Mouse (Mus musculus) adrenal gland (tissue): Measurements from ENCODE around the gene Cacna2d2.

ENCODE experiments used
- intact Hi-C: fragments of 180-260 bp; cut with DNase I; formaldehyde crosslinking; loops from one replicate; pipeline ENCODE4 v1.15.1; 2025

The Cacna2d2 gene

DNA sequence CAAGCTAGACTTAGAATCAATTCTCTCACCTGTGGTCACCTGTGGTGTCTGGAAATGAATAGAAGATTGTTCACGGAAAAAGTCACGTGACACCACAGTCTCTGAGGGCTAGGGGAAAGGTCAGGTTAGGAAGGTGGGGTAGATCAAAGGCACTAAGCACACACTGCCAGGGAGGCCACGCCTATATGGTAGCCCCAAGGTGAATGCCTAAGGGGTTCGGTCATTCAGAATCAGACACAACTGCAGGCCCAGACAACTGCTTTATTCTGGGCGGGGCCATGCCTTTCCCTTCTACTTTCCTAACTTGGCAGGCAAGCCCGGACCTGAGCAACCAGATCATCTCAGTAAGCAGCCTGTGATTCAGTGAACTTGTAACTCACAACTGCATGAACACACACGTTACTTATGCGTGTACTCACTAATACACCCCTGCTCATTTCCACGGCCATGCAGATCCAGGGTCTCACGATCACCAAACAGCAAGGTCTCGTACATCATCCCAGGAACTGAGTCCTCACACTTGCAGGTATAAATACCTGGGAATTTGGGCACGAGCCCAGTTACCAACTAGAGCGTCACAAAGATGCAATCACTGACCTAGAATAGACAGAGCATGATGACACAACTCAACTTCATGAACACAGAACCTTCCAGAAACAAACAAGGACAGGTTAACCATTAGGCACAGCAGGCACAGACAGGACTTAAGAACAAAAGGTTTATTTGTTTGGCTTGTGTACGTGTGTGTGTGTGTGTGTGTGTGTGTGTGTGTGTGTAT lies 176.4 kb downstream of the Cacna2d2 start:
- intact Hi-C loops: no loop called here

DNA sequence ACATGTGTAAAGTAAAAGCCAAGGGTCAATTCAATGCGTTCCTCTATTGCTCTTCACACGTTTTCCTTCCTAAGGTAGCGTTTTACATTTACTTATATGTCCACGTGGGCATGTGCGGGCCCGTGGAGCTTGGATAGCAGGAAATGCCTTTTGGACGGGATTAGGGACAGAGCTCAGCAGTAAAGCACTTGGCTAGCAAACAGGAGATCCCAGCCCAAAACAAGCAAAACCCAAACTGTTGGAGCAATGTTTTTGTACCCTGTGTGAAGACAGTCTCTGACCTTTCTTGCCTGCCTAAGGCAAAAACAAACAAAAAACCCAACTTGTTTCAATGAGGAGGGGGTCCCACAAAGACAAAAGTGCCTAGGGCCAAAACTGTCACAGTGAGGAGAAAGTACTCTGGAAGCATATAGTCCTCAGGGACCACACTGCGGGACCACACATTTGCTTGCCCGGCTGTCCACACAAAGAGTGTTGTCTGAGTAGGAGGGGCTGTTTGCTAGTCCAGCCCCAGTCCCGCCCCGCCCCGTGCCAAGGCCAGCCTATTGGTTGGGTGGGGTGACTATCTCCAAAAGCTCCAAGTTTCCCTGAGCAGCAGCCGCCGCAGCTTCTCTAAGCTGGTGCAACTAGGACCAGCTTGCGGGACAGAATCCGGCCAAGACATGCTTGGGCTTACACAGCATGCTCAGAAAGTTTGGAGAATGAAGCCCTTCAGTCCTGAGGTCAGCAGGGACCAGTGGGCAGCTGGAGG lies 177.1 kb downstream of the Cacna2d2 start, which contains the start of gene Hyal1:
TSS of gene Hyal1 (plus strand) at position 571 of the 751 bp plus-strand sequence.
- intact Hi-C loops: no loop called here

- intact Hi-C loops: no loop called here
Measured at GRCm38 (mm10) chr9:107577871-107578270, 178.5 kb downstream of the Cacna2d2 start.

GRCm38 (mm10) chr9:107578587-107578986 lies 179.2 kb downstream of the Cacna2d2 start, which contains the start of gene Naa80:
TSS of gene Naa80 (plus strand) at chr9:107578887.
- intact Hi-C loops: no loop called here
